Mouse (Mus musculus) layer of hippocampus, adult 18-20 months (tissue): Measurements from ENCODE around the gene Olfr616. TPM values are rescaled to one million over a fixed set of nuclear protein-coding genes. Genes with fewer than 3 reads are reported as not detected.
"Not testable (repeated sequence)": the region's sequence is repeated elsewhere in the genome, so short reads cannot be mapped to it uniquely, and the experiment has no call there.

Source experiments
- DNase-seq, 2 experiments: peaks; one replicate each; pipeline ENCODE4 v3.0.0; 2022; ENCODE audit warnings: low spot score in 2 of 2
- long read RNA-seq: library from polyadenylated mRNA; stranded (forward); transcript quantifications from one replicate; pipeline ENCODE4 v2.0.0, GENCODE M21; 2021
- microRNA-seq, 2 experiments: library from miRNA; unstranded; fragments of <30 nt; microRNA quantifications; one replicate each; pipeline ENCODE4 v1.2.0; 2021
- total RNA-seq, 2 experiments: library from RNA; stranded (reverse); gene quantifications; 2 replicates each; pipeline ENCODE4 v1.2.3; 2021

Gene Olfr616
- not detected for total RNA-seq
- long read RNA-seq = 0 reads

GRCm38 (mm10) chr7:103569043-103569442 lies at the start of gene Olfr616:
Gene Olfr616 (minus strand): TSS chr7:103569143.
- DNase-seq = peak in 1 of 2 experiments; percentile 12

DNA sequence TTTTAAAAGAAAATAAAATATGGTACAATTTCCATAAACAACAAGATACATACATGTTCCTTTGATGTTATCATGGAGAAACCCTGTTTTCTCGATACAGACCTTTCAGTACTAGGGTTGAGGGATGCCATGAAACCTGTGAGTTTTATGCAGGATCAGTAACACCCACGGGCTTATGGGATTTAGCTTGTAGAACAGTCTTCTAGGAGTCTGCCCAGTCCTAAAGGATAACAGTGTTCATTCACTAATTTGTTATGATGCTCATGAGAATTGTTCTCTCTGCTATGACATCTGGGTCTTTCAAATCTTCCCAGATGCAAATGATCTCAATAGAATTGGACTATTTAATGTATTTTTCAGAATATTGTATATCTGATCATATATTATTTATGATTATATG lies 43.5 kb upstream of the Olfr616 start, which contains the start of gene Olfr620:
TSS of gene Olfr620 (minus strand) at position 101 of the 400 bp plus-strand sequence.
- no peak for DNase-seq

DNA sequence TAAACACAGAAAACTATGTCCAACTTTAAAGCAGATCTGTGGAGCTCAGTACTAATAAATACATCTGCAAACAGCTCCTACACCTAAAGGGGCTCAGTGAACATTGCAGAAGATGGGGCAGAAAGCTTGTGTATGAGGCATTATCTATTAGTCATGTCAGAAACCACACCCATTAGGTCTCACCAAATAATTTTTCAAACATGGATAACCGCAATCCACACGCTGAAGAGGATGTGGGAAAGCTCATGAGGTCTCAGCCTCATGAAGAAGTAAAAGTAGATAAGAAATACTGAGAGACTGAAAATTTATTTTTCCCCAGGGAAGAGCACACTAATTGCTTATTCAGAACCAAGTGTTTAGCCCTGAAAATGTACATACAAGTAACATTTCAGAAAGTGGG lies 38.5 kb upstream of the Olfr616 start:
- DNase-seq = no peak

DNA sequence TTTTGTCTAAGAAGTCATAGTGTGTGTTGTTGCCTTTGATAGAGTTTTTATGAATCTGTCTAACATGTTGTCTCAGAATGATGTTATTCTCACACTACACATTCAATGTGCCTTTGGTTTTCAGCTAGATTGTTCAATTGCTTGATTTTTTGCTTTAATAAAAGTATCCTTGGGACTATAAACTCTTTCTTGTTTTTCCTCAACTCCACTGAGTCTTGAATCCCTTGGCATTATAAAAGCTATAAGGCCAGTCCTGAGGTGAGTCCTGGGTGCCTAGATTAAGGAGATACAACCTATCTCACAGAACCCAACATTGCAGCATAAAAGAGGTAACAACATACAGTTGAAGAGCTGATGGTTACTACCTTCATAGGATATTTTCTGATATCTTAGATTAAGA lies 31.3 kb upstream of the Olfr616 start, which contains the start of gene Olfr619:
TSS of gene Olfr619 (plus strand) at position 301 of the 400 bp plus-strand sequence.
- DNase-seq = no peak

- DNase-seq = no peak
Measured at GRCm38 (mm10) chr7:103589803-103590202, 20.9 kb upstream of the Olfr616 start, which contains the start of gene Olfr618. Gene Olfr618 (plus strand): TSS chr7:103590103.

DNA sequence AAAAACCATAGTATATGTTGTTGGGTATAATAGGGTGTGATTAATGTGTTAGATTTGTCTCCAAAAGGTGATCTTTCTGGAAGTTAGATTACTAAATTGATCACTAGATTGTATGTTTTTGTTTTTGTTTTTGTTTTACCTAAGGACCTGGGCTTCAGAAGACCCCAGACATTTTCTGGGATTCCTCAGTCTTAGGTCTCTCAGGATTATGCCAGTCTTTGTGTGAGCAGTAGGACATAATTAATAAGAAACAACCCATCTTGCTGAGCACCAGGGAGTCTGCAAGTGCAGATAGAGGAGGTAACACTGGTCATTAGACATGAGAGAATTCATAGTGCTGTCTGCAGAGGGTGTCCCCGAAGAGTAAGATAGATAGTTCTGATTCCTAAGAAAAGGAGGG lies 3.8 kb upstream of the Olfr616 start, which contains the start of gene Olfr617:
TSS of gene Olfr617 (plus strand) at position 301 of the 400 bp plus-strand sequence.
- DNase-seq = no peak

- DNase-seq = no peak
Measured at GRCm38 (mm10) chr7:103555779-103556178, 13.2 kb downstream of the Olfr616 start, which contains the start of gene Olfr615. Gene Olfr615 (plus strand): TSS chr7:103556079.

DNA sequence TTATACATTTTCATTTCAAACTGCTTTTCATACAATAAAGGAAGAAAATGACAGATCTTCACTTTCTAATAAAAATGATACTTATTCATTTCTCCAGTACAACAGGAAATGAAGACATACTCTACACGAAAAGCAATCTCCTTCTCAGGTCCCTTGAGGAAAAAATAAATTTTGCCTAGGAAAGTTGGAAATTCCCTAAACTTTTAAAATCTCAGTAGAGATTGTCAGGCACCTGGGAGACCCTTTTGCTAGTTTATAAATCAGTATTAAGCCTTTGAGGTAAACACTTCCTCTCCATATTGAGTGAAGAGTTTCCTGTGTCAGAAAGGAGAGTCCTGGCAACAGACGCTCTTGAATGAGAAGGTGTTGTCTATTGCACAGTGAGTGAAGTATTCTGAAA lies 21.2 kb downstream of the Olfr616 start, which contains the start of gene Olfr613:
TSS of gene Olfr613 (plus strand) at position 301 of the 400 bp plus-strand sequence.
- no peak for DNase-seq

DNA sequence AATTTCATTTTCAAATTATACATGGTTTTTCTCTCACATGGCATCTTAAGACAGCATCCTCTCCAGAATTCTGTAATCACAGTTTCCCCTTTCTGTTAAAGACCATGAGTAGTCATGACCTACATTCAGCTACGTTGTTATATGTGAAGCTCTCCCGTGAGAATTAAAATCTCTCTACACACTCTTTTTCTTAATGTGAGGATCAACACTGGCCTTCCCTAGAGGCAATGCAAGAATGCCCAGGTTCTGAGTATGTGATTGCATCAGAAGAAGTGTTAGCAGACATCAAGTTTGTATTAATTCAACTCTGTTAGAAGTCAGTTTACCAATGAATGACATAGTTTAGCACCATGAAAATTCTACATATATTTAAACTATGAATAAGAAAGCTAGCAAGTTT lies 26.3 kb downstream of the Olfr616 start, which contains the start of gene Olfr612:
TSS of gene Olfr612 (minus strand) at position 101 of the 400 bp plus-strand sequence.
- not testable (repeated sequence) for DNase-seq

DNA sequence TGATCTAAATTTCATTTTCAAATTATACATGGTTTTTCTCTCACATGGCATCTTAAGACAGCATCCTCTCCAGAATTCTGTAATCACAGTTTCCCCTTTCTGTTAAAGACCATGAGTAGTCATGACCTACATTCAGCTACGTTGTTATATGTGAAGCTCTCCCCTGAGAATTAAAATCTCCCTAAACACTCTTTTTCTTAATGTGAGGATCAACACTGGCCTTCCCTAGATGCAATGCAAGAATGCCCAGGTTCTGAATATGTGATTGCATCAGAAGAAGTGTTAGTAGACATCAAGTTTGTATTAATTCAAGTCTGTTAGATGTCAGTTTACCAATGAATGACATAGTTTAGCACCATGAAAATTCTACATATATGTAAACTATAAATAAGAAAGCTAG lies 48.2 kb downstream of the Olfr616 start, which contains the start of gene Olfr611:
TSS of gene Olfr611 (minus strand) at position 101 of the 400 bp plus-strand sequence.
- not testable (repeated sequence) for DNase-seq

Small RNAs within 50 kb of the gene (microRNA-seq; reads per million reads assigned to microRNA genes)
- 0 reads per million in 2 experiments for gene Gm26506

Other genes starting within 250 kb of the Olfr616 start
- not detected for gene Olfr598, start 245.6 kb downstream of the Olfr616 start, total RNA-seq
- not detected for gene Olfr599, start 233.2 kb downstream of the Olfr616 start, total RNA-seq
- gene Olfr600, start 219.5 kb downstream of the Olfr616 start, total RNA-seq = not detected
- not detected for gene Olfr601, start 206.5 kb downstream of the Olfr616 start, total RNA-seq
- gene Olfr603, start 183.0 kb downstream of the Olfr616 start, total RNA-seq = not detected
- not detected for gene Usp17lc, start 154.1 kb downstream of the Olfr616 start, total RNA-seq
- not detected for gene Olfr605, start 123.7 kb downstream of the Olfr616 start, total RNA-seq
- not detected for gene Olfr606, start 120.1 kb downstream of the Olfr616 start, total RNA-seq
- gene Olfr607, start 105.0 kb downstream of the Olfr616 start, total RNA-seq = not detected
- gene Olfr608, start 99.3 kb downstream of the Olfr616 start, total RNA-seq = not detected
- gene Olfr609, start 71.1 kb downstream of the Olfr616 start, total RNA-seq = not detected
- gene Olfr610, start 57.0 kb downstream of the Olfr616 start, total RNA-seq = not detected
- gene Olfr611, start 48.3 kb downstream of the Olfr616 start, total RNA-seq = not detected
- not detected for gene Olfr612, start 26.4 kb downstream of the Olfr616 start, total RNA-seq
- not detected for gene Olfr613, start 21.1 kb downstream of the Olfr616 start, total RNA-seq
- gene Olfr615, start 13.1 kb downstream of the Olfr616 start, total RNA-seq = not detected
- not detected for gene Olfr617, start 3.9 kb upstream of the Olfr616 start, total RNA-seq
- not detected for gene Olfr618, start 21.0 kb upstream of the Olfr616 start, total RNA-seq
- not detected for gene Olfr619, start 31.4 kb upstream of the Olfr616 start, total RNA-seq
- gene Olfr620, start 43.4 kb upstream of the Olfr616 start, total RNA-seq = not detected
- gene Olfr622, start 73.6 kb upstream of the Olfr616 start, total RNA-seq = not detected
- gene Olfr623, start 94.6 kb upstream of the Olfr616 start, total RNA-seq = not detected
- under 1 TPM in 1 of 2 experiments, not detected in 1; 0.05 TPM for gene Olfr624, start 102.0 kb upstream of the Olfr616 start, total RNA-seq
- gene Olfr625-ps1, start 113.6 kb upstream of the Olfr616 start, total RNA-seq = not detected
- gene Olfr243, start 145.5 kb upstream of the Olfr616 start, total RNA-seq = not detected
- gene Olfr628, start 161.2 kb upstream of the Olfr616 start, total RNA-seq = not detected
- gene Olfr629, start 175.8 kb upstream of the Olfr616 start, total RNA-seq = not detected
- not detected for gene Olfr630, start 188.2 kb upstream of the Olfr616 start, total RNA-seq
- gene Olfr69, start 202.5 kb upstream of the Olfr616 start, total RNA-seq = not detected
- gene Olfr68, start 210.6 kb upstream of the Olfr616 start, total RNA-seq = not detected
- not detected for gene Olfr67, start 222.7 kb upstream of the Olfr616 start, total RNA-seq
- 10 to 100 TPM; 26.0 to 31.8 TPM for gene Hbb-bt, start 244.9 kb upstream of the Olfr616 start, total RNA-seq